Mouse (Mus musculus): Measurements from ENCODE around the gene Acacb. TPM values are rescaled to one million over a fixed set of nuclear protein-coding genes. Genes with fewer than 3 reads are reported as not detected.

The Acacb gene
- polyA plus RNA-seq, 1 experiment from 2014 or later = 4.5 TPM

DNA sequence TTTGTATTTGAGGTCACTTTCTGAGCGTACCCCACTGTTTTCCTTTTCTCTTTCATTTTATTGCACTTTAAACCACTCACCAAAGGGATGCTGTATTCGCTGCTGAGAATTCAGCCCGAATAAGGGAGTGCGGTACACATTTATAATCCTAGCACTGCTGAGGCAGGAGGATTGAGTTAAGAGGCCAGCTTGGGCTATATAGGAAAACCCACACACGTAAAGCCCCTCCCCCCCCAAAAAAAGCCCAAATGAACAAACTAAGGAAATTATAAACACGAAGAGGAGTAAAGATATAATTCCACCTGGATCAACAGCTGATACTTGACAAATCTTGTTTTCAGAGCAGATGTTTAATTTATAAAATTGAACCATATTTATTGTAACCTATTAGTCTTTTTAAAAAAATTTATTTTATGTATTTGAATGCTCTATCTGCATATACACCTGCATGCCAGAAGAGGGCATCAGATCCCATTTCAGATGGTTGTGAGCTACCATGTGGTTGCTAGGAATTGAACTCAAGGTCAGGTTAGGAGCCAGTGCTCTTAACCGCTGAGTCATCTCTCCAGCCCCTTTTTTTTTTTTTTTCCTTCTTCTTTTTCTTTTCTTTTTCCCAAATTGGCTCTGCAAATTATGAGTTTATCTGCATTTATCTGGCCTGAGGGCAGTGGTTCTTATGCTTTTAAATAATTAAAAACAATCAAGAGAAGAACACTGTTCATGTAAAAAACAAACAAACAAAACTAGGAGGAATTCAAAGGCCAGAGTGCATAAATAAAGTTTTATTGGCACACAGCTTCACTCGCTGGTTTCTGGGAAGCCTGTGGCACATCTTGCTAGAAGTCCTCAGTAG, 30.4 kb downstream of the Acacb start:
- H3K9ac ChIP-seq (ENCODE audit: low read length) = no peak overlapping the region
- H3K36me3 ChIP-seq (ENCODE audit: control insufficient read depth, insufficient read depth, low read length) = no peaks in the 10 kb centered on the region
- peak overlapping the region; percentile 55; the same call in 1 of the 2 replicates for H3K4me3 ChIP-seq (ENCODE audit: low read depth, low read length)
- no peaks in the 10 kb centered on the region for H3K4me1 ChIP-seq (ENCODE audit: control insufficient read depth, insufficient read depth, low read length)
- H3K9me3 ChIP-seq (ENCODE audit: control insufficient read depth, low read length) = no peaks in the 10 kb centered on the region
- H3K27ac ChIP-seq (replicated peaks; ENCODE audit: low read depth, low read length) = no peak overlapping the region
- ATAC-seq (ENCODE audit: insufficient number of reproducible peaks, low FRiP score, low TSS enrichment, low read depth) = no peak
- DNase-seq (ENCODE audit: low spot score) = no peak
- peak overlapping the region; percentile 81; the same call in 1 of the 2 replicates for H3K4me2 ChIP-seq (ENCODE audit: low read depth, severe bottlenecking)
- peaks cover 3% of the 10 kb centered on the region; the same call in 1 of the 2 replicates for H3K27me3 ChIP-seq (ENCODE audit: control insufficient read depth, insufficient read depth, low read length)
- WGBS = 53% methylated on average over 8 of the region's 8 CpGs

DNA sequence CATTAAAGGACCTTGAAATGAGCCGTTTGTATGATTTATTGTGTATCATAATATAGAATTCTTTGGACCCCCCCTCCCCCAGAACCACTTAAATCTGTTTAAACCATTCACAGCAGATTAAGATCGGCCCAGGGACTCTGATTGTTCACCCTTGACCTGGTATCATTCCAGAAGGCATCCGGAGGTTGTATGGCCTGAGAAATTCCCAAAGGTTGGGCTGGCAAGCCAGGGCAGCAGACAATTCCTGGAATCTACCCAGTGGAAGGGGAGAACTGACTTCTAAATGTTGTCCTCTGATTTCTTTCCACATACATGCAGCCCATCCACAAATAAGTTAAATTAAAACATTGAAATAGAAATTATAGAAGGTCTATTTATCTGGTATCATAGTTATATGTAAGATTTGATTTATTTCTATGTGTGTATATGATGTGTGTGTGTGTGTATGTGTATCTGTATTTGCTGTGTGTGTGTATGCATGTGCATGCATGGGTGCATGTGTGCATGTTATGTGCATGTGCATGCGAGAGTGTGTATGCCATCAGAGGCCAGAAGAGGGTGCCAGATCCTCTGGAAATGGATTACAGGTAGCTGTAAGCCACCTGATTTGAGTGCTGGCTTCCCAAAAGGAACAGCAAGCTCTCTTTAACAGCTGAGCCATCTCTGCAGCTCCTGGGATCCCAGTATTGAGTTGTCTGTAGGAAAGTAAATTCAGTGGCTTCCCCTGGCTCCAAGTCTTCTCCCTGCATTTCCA, 31.8 kb downstream of the Acacb start:
- Histone ChIP-seq H3K4me1 (ENCODE audit: control insufficient read depth, insufficient read depth, low read length) (no peaks in the 10 kb centered on the region), H3K4me3 (ENCODE audit: low read depth, low read length) (no peak overlapping the region), H3K36me3 (ENCODE audit: control insufficient read depth, insufficient read depth, low read length) (no peaks in the 10 kb centered on the region), H3K9me3 (ENCODE audit: control insufficient read depth, low read length) (no peaks in the 10 kb centered on the region), H3K27me3 (ENCODE audit: control insufficient read depth, insufficient read depth, low read length) (peaks cover 3% of the 10 kb centered on the region; the same call in 1 of the 2 replicates), H3K27ac (replicated peaks; ENCODE audit: low read depth, low read length) (no peak overlapping the region), H3K9ac (ENCODE audit: low read length) (no peak overlapping the region), H3K4me2 (ENCODE audit: low read depth, severe bottlenecking) (no peak overlapping the region)
- WGBS = 82% methylated on average over 4 of the region's 4 CpGs
- DNase-seq (ENCODE audit: low spot score) = no peak
- no peak for ATAC-seq (ENCODE audit: insufficient number of reproducible peaks, low FRiP score, low TSS enrichment, low read depth)

DNA sequence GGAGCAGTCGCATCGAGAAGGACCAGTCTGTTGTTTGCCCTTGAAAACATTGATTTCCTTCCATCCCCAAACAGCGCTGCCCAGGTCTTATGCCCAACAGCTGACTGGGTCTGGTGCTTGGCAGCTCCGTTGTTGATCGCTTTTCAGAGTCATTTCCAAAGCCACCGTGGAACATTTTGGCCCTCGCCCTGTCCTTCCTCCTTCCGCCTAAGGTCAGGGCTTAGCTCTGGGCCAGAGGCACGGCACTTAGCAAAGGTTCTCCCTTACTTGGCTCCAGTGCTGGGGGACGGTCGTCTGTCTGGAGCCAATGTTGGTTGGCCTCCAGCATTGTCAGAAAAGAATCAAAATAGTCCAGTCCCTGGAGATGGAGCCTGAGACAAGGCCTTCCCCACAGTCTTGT, 33.2 kb downstream of the Acacb start:
- H3K27ac ChIP-seq (replicated peaks; ENCODE audit: low read depth, low read length) = no peak overlapping the region
- H3K27me3 ChIP-seq (ENCODE audit: control insufficient read depth, insufficient read depth, low read length) = peaks cover 3% of the 10 kb centered on the region; the same call in 1 of the 2 replicates
- H3K4me1 ChIP-seq (ENCODE audit: control insufficient read depth, insufficient read depth, low read length) = no peaks in the 10 kb centered on the region
- no peaks in the 10 kb centered on the region for H3K36me3 ChIP-seq (ENCODE audit: control insufficient read depth, insufficient read depth, low read length)
- H3K9me3 ChIP-seq (ENCODE audit: control insufficient read depth, low read length) = no peaks in the 10 kb centered on the region
- no peak overlapping the region for H3K9ac ChIP-seq (ENCODE audit: low read length)
- H3K4me3 ChIP-seq (ENCODE audit: low read depth, low read length) = no peak overlapping the region
- ATAC-seq (ENCODE audit: insufficient number of reproducible peaks, low FRiP score, low TSS enrichment, low read depth) = no peak
- WGBS = 91% methylated on average over 11 of the region's 11 CpGs
- no peak overlapping the region for H3K4me2 ChIP-seq (ENCODE audit: low read depth, severe bottlenecking)
- no peak for DNase-seq (ENCODE audit: low spot score)

DNA sequence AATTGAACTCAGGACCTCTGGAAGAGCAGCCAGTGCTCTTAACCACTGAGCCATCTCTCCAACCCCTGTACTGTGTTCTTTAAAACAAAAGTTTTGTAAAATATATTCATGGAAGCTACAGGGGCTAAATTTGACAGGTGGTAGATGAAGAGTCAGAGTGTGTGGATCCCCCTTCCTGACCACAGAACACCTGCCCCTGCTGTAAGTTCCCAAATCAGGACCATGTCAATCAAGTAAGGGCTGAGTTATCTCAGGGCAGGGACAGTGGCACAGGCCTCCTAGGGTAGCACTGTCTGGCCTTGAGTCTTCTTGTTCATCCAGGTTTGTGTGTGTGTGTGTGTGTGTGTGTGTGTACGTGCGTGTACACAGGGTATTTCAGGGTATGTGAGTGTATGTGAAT, 37.2 kb downstream of the Acacb start:
- 93% methylated on average over 2 of the region's 2 CpGs for whole genome bisulfite sequencing
- Histone ChIP-seq H3K9me3 (ENCODE audit: control insufficient read depth, low read length) (no peaks in the 10 kb centered on the region), H3K4me1 (ENCODE audit: control insufficient read depth, insufficient read depth, low read length) (no peaks in the 10 kb centered on the region), H3K27me3 (ENCODE audit: control insufficient read depth, insufficient read depth, low read length) (no peaks in the 10 kb centered on the region), H3K4me3 (ENCODE audit: low read depth, low read length) (no peak overlapping the region), H3K9ac (ENCODE audit: low read length) (no peak overlapping the region), H3K4me2 (ENCODE audit: low read depth, severe bottlenecking) (no peak overlapping the region), H3K27ac (replicated peaks; ENCODE audit: low read depth, low read length) (no peak overlapping the region), H3K36me3 (ENCODE audit: control insufficient read depth, insufficient read depth, low read length) (no peaks in the 10 kb centered on the region)
- no peak for DNase-seq (ENCODE audit: low spot score)
- no peak for ATAC-seq (ENCODE audit: insufficient number of reproducible peaks, low FRiP score, low TSS enrichment, low read depth)

DNA sequence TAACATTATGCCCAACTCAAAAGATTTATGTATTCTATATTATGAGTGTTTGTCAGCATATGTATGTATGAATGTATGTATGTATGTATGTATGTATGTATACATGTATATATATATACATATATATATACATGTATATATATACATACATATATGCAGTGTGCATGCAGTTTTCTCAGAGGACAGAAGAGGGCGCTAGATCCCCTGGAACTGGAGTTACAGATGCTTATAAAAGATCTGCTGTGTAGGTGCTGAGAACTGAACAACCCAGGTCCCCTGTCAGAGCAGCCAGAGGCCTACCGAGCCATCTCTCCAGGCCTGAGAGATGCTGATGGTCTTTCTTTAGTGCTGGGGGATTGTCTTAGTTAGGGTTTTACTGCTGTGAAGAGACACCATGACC, 40.8 kb downstream of the Acacb start:
- 63% methylated on average over 2 of the region's 2 CpGs for WGBS
- Histone ChIP-seq H3K27ac (replicated peaks; ENCODE audit: low read depth, low read length) (no peak overlapping the region), H3K36me3 (ENCODE audit: control insufficient read depth, insufficient read depth, low read length) (no peaks in the 10 kb centered on the region), H3K4me3 (ENCODE audit: low read depth, low read length) (no peak overlapping the region), H3K27me3 (ENCODE audit: control insufficient read depth, insufficient read depth, low read length) (no peaks in the 10 kb centered on the region), H3K4me2 (ENCODE audit: low read depth, severe bottlenecking) (no peak overlapping the region), H3K9ac (ENCODE audit: low read length) (no peak overlapping the region), H3K4me1 (ENCODE audit: control insufficient read depth, insufficient read depth, low read length) (no peaks in the 10 kb centered on the region), H3K9me3 (ENCODE audit: control insufficient read depth, low read length) (no peaks in the 10 kb centered on the region)
- DNase-seq (ENCODE audit: low spot score) (no peak), ATAC-seq (ENCODE audit: insufficient number of reproducible peaks, low FRiP score, low TSS enrichment, low read depth) (no peak)

DNA sequence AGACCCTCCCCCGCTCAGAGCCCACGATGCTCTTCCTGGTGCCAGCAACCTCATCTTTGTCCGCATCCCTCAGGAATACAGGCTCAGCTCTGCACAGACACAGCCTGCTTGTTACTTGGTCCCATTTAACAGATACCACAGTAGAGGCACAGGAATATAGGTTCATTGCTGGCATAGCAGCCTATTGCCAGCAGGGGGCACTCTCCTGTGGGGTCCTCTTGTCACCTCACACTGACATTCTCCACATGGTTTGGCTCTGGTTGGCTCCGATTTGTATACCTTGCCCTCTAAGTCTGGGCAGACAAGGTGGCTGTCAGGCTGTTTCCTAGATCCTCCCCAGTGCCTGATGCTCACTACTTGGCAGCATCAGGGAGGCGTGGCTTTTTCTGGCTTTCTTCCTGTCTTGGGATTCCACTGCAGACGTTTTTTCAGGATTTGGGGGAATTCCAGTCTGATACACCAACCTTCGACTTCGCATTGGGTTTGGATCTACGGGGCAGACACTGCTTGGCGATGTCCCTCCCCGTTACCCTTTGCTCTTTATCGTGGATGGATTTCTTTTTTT, 42.6 kb downstream of the Acacb start:
- DNase-seq (ENCODE audit: low spot score) = no peak
- no peak for ATAC-seq (ENCODE audit: insufficient number of reproducible peaks, low FRiP score, low TSS enrichment, low read depth)
- H3K4me2 ChIP-seq (ENCODE audit: low read depth, severe bottlenecking) = no peak overlapping the region
- H3K4me3 ChIP-seq (ENCODE audit: low read depth, low read length) = no peak overlapping the region
- H3K36me3 ChIP-seq (ENCODE audit: control insufficient read depth, insufficient read depth, low read length) = no peaks in the 10 kb centered on the region
- H3K9ac ChIP-seq (ENCODE audit: low read length) = no peak overlapping the region
- H3K27ac ChIP-seq (replicated peaks; ENCODE audit: low read depth, low read length) = no peak overlapping the region
- no peaks in the 10 kb centered on the region for H3K9me3 ChIP-seq (ENCODE audit: control insufficient read depth, low read length)
- no peaks in the 10 kb centered on the region for H3K4me1 ChIP-seq (ENCODE audit: control insufficient read depth, insufficient read depth, low read length)
- WGBS = 79% methylated on average over 12 of the region's 12 CpGs
- H3K27me3 ChIP-seq (ENCODE audit: control insufficient read depth, insufficient read depth, low read length) = no peaks in the 10 kb centered on the region

DNA sequence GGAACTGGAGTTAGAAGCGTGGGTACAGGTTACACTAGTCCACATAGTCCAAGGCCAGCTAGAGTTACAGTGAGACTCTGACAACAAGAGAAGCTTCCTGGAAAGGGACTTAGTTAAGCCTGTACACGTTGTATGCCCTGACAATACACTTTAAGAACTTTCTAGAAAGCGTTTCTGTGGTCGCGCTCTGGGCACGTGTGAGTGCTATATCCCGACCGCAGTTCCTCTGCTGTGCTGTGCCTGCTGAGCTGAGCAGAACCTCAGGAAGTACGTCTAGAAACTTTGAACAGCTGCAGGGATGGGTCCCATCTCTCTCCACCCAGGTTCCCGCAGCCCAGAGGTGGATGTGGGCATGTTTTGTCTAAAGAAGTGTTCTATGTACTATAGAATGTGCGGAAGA, 47.8 kb downstream of the Acacb start:
- H3K4me1 ChIP-seq (ENCODE audit: control insufficient read depth, insufficient read depth, low read length) = peaks cover 2% of the 10 kb centered on the region; the same call in 1 of the 2 replicates
- H3K36me3 ChIP-seq (ENCODE audit: control insufficient read depth, insufficient read depth, low read length) = no peaks in the 10 kb centered on the region
- no peak overlapping the region for H3K9ac ChIP-seq (ENCODE audit: low read length)
- H3K9me3 ChIP-seq (ENCODE audit: control insufficient read depth, low read length) = no peaks in the 10 kb centered on the region
- H3K4me2 ChIP-seq (ENCODE audit: low read depth, severe bottlenecking) = no peak overlapping the region
- ATAC-seq (ENCODE audit: insufficient number of reproducible peaks, low FRiP score, low TSS enrichment, low read depth) (no peak), DNase-seq (ENCODE audit: low spot score) (no peak)
- H3K27ac ChIP-seq (replicated peaks; ENCODE audit: low read depth, low read length) = no peak overlapping the region
- no peaks in the 10 kb centered on the region for H3K27me3 ChIP-seq (ENCODE audit: control insufficient read depth, insufficient read depth, low read length)
- WGBS = 87% methylated on average over 11 of the region's 11 CpGs
- H3K4me3 ChIP-seq (ENCODE audit: low read depth, low read length) = no peak overlapping the region

DNA sequence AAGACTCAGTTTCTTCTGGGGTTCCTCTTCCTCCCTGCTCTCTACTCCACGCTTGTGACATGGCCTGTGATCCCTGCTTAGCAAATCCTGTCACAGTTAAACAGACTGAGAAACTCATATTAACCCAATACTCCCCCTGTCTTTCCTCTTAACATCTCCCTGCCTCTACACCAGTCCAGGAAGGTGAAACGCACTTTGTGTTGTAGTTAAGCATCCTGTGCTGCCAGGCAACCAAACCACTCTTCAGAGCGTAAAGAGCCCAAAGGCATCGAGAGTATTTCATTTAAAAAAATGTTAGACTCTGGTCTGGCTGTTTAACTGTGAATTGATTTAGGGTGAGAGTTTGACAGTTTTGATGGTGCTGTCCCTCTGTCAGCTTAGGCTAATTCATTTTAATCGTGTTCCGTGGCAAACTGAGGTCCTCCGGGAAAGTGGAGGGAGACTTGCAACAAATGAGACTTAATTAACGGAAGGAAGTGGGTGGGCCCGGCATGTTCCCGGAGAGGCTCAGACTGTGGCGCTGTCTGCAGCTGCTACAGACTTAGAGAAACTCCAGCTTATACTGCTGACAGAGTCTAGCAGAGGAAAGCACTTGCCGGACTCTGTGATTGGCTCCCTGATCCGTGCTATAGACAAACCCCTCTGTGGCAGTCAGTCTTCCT, 52.9 kb downstream of the Acacb start:
- ATAC-seq (ENCODE audit: insufficient number of reproducible peaks, low FRiP score, low TSS enrichment, low read depth) (no peak; the same call in 1 of the 2 replicates), DNase-seq (ENCODE audit: low spot score) (peak; percentile 61)
- H3K27ac ChIP-seq (replicated peaks; ENCODE audit: low read depth, low read length) = no peak overlapping the region
- H3K27me3 ChIP-seq (ENCODE audit: control insufficient read depth, insufficient read depth, low read length) = no peaks in the 10 kb centered on the region
- peaks cover 8% of the 10 kb centered on the region for H3K4me1 ChIP-seq (ENCODE audit: control insufficient read depth, insufficient read depth, low read length)
- no peaks in the 10 kb centered on the region for H3K36me3 ChIP-seq (ENCODE audit: control insufficient read depth, insufficient read depth, low read length)
- no peaks in the 10 kb centered on the region for H3K9me3 ChIP-seq (ENCODE audit: control insufficient read depth, low read length)
- H3K9ac ChIP-seq (ENCODE audit: low read length) = no peak overlapping the region
- H3K4me3 ChIP-seq (ENCODE audit: low read depth, low read length) = no peak overlapping the region
- 9% methylated on average over 13 of the region's 13 CpGs for WGBS
- H3K4me2 ChIP-seq (ENCODE audit: low read depth, severe bottlenecking) = peak overlapping the region; percentile 26; the same call in 1 of the 2 replicates

Measured in limb, embryonic 11.5 days (tissue).